In genomic region chr5:117358248-117358630, GRCm38 (mm10) we compare ENCODE assay signal across 7 mouse cellular contexts. TPM values are rescaled to one million over a fixed set of nuclear protein-coding genes. Genes with fewer than 3 reads are reported as not detected.
DNase-seq lines count a peak whose midpoint lies in the region; ATAC-seq and TF ChIP-seq lines count a peak whose summit lies in the region.

No protein-coding gene starts in this region.

- no peaks in the 10 kb centered on the region for H3K27me3 ChIP-seq in lung, embryonic 16.5 days (ENCODE audit: control insufficient read depth, insufficient read depth, low read depth, low read length)
- no peaks in the 10 kb centered on the region for H3K27me3 ChIP-seq in intestine, embryonic 16.5 days (replicated peaks; ENCODE audit: control insufficient read depth, insufficient read depth, low read length)
- H3K27me3 ChIP-seq in small intestine, adult 2 months (ENCODE audit: control insufficient read depth, insufficient read depth, low read length) = no peaks in the 10 kb centered on the region

- H3K9me3 ChIP-seq in lung, embryonic 16.5 days (ENCODE audit: control insufficient read depth, low read length) = no peaks in the 10 kb centered on the region
- H3K9me3 ChIP-seq in intestine, embryonic 16.5 days (ENCODE audit: control insufficient read depth, low read length) = no peaks in the 10 kb centered on the region

- no peak for TF ChIP-seq POLR2A in small intestine, adult 2 months (IDR thresholded peaks at IDR 0.05; ENCODE audit: low read depth, low read length)

- H3K36me3 ChIP-seq in lung, embryonic 16.5 days (ENCODE audit: control insufficient read depth, insufficient read depth, low read length) = no peaks in the 10 kb centered on the region
- H3K36me3 ChIP-seq in intestine, embryonic 16.5 days (ENCODE audit: control insufficient read depth, insufficient read depth, low read length) = no peaks in the 10 kb centered on the region
- H3K36me3 ChIP-seq in small intestine, adult 2 months (ENCODE audit: control insufficient read depth, insufficient read depth, low read length) = peaks cover 7% of the 10 kb centered on the region; the same call in 1 of the 2 replicates

- no peak for DNase-seq in lung, postnatal 4 days
- no peak for DNase-seq in urinary bladder, adult 18-20 months (ENCODE audit: low spot score in 2 of 2)
- DNase-seq in urinary bladder, postnatal 25 days (ENCODE audit: low spot score) = no peak

- no peak for ATAC-seq in lung, embryonic 16.5 days (ENCODE audit: low read depth)
- no peak for ATAC-seq in intestine, embryonic 16.5 days

- H3K4me2 ChIP-seq in lung, embryonic 16.5 days (ENCODE audit: low read depth, low read length) = peak overlapping the region; percentile 64
- H3K4me2 ChIP-seq in intestine, embryonic 16.5 days (ENCODE audit: low read depth, low read length) = peak overlapping the region; percentile 69

- peak overlapping the region; percentile 96 for H3K27ac ChIP-seq in lung, embryonic 16.5 days (ENCODE audit: low read length)
- peak overlapping the region; percentile 94 for H3K27ac ChIP-seq in brown adipose tissue, adult 24 weeks (replicated peaks; ENCODE audit: low read depth, low read length)
- peak overlapping the region; percentile 96 for H3K27ac ChIP-seq in intestine, embryonic 16.5 days (ENCODE audit: low read length)
- H3K27ac ChIP-seq in small intestine, adult 2 months (ENCODE audit: insufficient read depth, low read depth, low read length) = peak overlapping the region; percentile 90

- no peak for TF ChIP-seq CTCF in small intestine, adult 2 months (IDR thresholded peaks at IDR 0.05; ENCODE audit: extremely low read depth, insufficient read length, insufficient replicate concordance, low read depth, low read length)

- peak overlapping the region; percentile 98 for H3K4me3 ChIP-seq in lung, embryonic 16.5 days (ENCODE audit: low read length)
- peak overlapping the region; percentile 97 for H3K4me3 ChIP-seq in brown adipose tissue, adult 24 weeks (ENCODE audit: insufficient read depth, low read depth, low read length)
- H3K4me3 ChIP-seq in intestine, embryonic 16.5 days (ENCODE audit: low read length) = peak overlapping the region; percentile 95
- H3K4me3 ChIP-seq in small intestine, adult 2 months (ENCODE audit: low read depth, low read length) = peak overlapping the region; percentile 90

- WGBS in lung, embryonic 16.5 days = 5% methylated on average over 6 of the region's 6 CpGs
- WGBS in intestine, embryonic 16.5 days = 7% methylated on average over 6 of the region's 6 CpGs
- WGBS in small intestine, adult 2 months = 13% methylated on average over 6 of the region's 6 CpGs

- H3K4me1 ChIP-seq in lung, embryonic 16.5 days (replicated peaks; ENCODE audit: control insufficient read depth, insufficient read depth, low read length) = peaks cover 51% of the 10 kb centered on the region
- H3K4me1 ChIP-seq in brown adipose tissue, adult 24 weeks (ENCODE audit: control insufficient read depth, insufficient read depth, insufficient read length, low read length) = peaks cover 27% of the 10 kb centered on the region
- H3K4me1 ChIP-seq in intestine, embryonic 16.5 days (ENCODE audit: control insufficient read depth, insufficient read depth, low read length) = peaks cover 42% of the 10 kb centered on the region
- peaks cover 33% of the 10 kb centered on the region for H3K4me1 ChIP-seq in small intestine, adult 2 months (ENCODE audit: control insufficient read depth, insufficient read depth, insufficient read length, low read length)

- peak overlapping the region; percentile 96 for H3K9ac ChIP-seq in lung, embryonic 16.5 days (ENCODE audit: low read length)
- H3K9ac ChIP-seq in intestine, embryonic 16.5 days (ENCODE audit: low read depth, low read length) = peak overlapping the region; percentile 90

RNA-seq across cellular contexts. Expression of gene Wsb2, which starts 1.1 kb away (rescaled TPM):
- polyA plus RNA-seq in lung, embryonic 16.5 days (2015; fragmentation: Nextera tagmentation; extraction: Ambion mirVana) = 38.1 and 45.0 TPM in 2 replicates
- 25.5 and 26.5 TPM in 2 replicates for polyA plus RNA-seq in brown adipose tissue, adult 24 weeks (2012; ENCODE audit: insufficient read depth, insufficient read length, missing spikeins)
- 43.9 and 63.3 TPM in 2 replicates for polyA plus RNA-seq in intestine, embryonic 16.5 days (2015; fragmentation: Nextera tagmentation; extraction: Ambion mirVana)
- 84.3 and 194 TPM in 2 replicates for polyA plus RNA-seq in small intestine, adult 2 months (2012; rRNA removed)

RNA-seq across cellular contexts. Expression of gene Rfc5, which starts 30.6 kb away (rescaled TPM):
- polyA plus RNA-seq in lung, embryonic 16.5 days (2015; fragmentation: Nextera tagmentation; extraction: Ambion mirVana) = 111 and 116 TPM in 2 replicates
- 2.4 and 2.9 TPM in 2 replicates for polyA plus RNA-seq in brown adipose tissue, adult 24 weeks (2012; ENCODE audit: insufficient read depth, insufficient read length, missing spikeins)
- polyA plus RNA-seq in intestine, embryonic 16.5 days (2015; fragmentation: Nextera tagmentation; extraction: Ambion mirVana) = 99.9 and 101 TPM in 2 replicates
- 8.5 and 20.8 TPM in 2 replicates for polyA plus RNA-seq in small intestine, adult 2 months (2012; rRNA removed)

RNA-seq across cellular contexts. Expression of gene Vsig10, which starts 39.4 kb away (rescaled TPM):
- polyA plus RNA-seq in lung, embryonic 16.5 days (2015; fragmentation: Nextera tagmentation; extraction: Ambion mirVana) = 18.2 and 20.0 TPM in 2 replicates
- 1.7 and 1.8 TPM in 2 replicates for polyA plus RNA-seq in brown adipose tissue, adult 24 weeks (2012; ENCODE audit: insufficient read depth, insufficient read length, missing spikeins)
- 15.4 and 18.6 TPM in 2 replicates for polyA plus RNA-seq in intestine, embryonic 16.5 days (2015; fragmentation: Nextera tagmentation; extraction: Ambion mirVana)
- 22.9 and 67.6 TPM in 2 replicates for polyA plus RNA-seq in small intestine, adult 2 months (2012; rRNA removed)

RNA-seq across cellular contexts. Expression of gene Ksr2, which starts 55.6 kb away (rescaled TPM):
- 0.09 and 0.30 TPM in 2 replicates for polyA plus RNA-seq in lung, embryonic 16.5 days (2015; fragmentation: Nextera tagmentation; extraction: Ambion mirVana)
- not detected in 2 replicates for polyA plus RNA-seq in brown adipose tissue, adult 24 weeks (2012; ENCODE audit: insufficient read depth, insufficient read length, missing spikeins)
- polyA plus RNA-seq in intestine, embryonic 16.5 days (2015; fragmentation: Nextera tagmentation; extraction: Ambion mirVana) = 0.20 and 0.28 TPM in 2 replicates
- polyA plus RNA-seq in small intestine, adult 2 months (2012; rRNA removed) = 0.05 and 0.14 TPM in 2 replicates
